8 mouse cellular contexts compared by ENCODE assay signal in genomic region chr9:48723511-48724304, GRCm38 (mm10).
DNase-seq lines count a peak whose midpoint lies in the region; ATAC-seq lines count a peak whose summit lies in the region.

No protein-coding gene starts in this region.

- H3K4me2 ChIP-seq in neural tube, embryonic 13.5 days: no peak overlapping the region
- no peak overlapping the region for H3K4me2 ChIP-seq in embryonic facial prominence, embryonic 15.5 days (replicated peaks)
- H3K4me2 ChIP-seq in midbrain, embryonic 15.5 days: no peak overlapping the region

- no peak for DNase-seq in neural tube, embryonic 10.5 days (ENCODE audit: extremely low spot score, low spot score)
- no peak for DNase-seq in limb, embryonic 10.5 days (ENCODE audit: low spot score)
- no peak for DNase-seq in cerebellum, adult 8-10 months
- DNase-seq in urinary bladder, postnatal 10 days (ENCODE audit: low spot score): no peak

- no peaks in the 10 kb centered on the region for H3K36me3 ChIP-seq in neural tube, embryonic 13.5 days
- H3K36me3 ChIP-seq in embryonic facial prominence, embryonic 15.5 days: no peaks in the 10 kb centered on the region
- peaks cover 3% of the 10 kb centered on the region; the same call in 1 of the 2 replicates for H3K36me3 ChIP-seq in limb, embryonic 10.5 days
- H3K36me3 ChIP-seq in midbrain, embryonic 15.5 days (replicated peaks): no peaks in the 10 kb centered on the region

- H3K4me3 ChIP-seq in neural tube, embryonic 13.5 days: no peak overlapping the region
- no peak overlapping the region for H3K4me3 ChIP-seq in embryonic facial prominence, embryonic 15.5 days (replicated peaks)
- H3K4me3 ChIP-seq in limb, embryonic 10.5 days: no peak overlapping the region
- no peak overlapping the region for H3K4me3 ChIP-seq in midbrain, embryonic 15.5 days

- H3K9me3 ChIP-seq in neural tube, embryonic 13.5 days: no peaks in the 10 kb centered on the region
- H3K9me3 ChIP-seq in embryonic facial prominence, embryonic 15.5 days (replicated peaks): no peaks in the 10 kb centered on the region
- H3K9me3 ChIP-seq in limb, embryonic 10.5 days (replicated peaks): no peaks in the 10 kb centered on the region
- H3K9me3 ChIP-seq in midbrain, embryonic 15.5 days: no peaks in the 10 kb centered on the region

- H3K27ac ChIP-seq in neural tube, embryonic 13.5 days (replicated peaks): 0 out of 2 replicates have a peak overlapping the region, but pooled peaks have one; percentile 42
- H3K27ac ChIP-seq in embryonic facial prominence, embryonic 15.5 days (replicated peaks): peak overlapping the region; percentile 74
- H3K27ac ChIP-seq in limb, embryonic 10.5 days: peak overlapping the region; percentile 12; the same call in 1 of the 2 replicates
- peak overlapping the region; percentile 27 for H3K27ac ChIP-seq in midbrain, embryonic 15.5 days

- H3K4me1 ChIP-seq in neural tube, embryonic 13.5 days (replicated peaks): peaks cover 45% of the 10 kb centered on the region
- H3K4me1 ChIP-seq in embryonic facial prominence, embryonic 15.5 days: peaks cover 17% of the 10 kb centered on the region
- peaks cover 42% of the 10 kb centered on the region for H3K4me1 ChIP-seq in limb, embryonic 10.5 days
- peaks cover 26% of the 10 kb centered on the region for H3K4me1 ChIP-seq in midbrain, embryonic 15.5 days

- H3K9ac ChIP-seq in neural tube, embryonic 13.5 days: no peak overlapping the region
- H3K9ac ChIP-seq in embryonic facial prominence, embryonic 15.5 days: no peak overlapping the region
- H3K9ac ChIP-seq in midbrain, embryonic 15.5 days: no peak overlapping the region

- ATAC-seq in neural tube, embryonic 13.5 days (ENCODE audit: low read depth): no peak
- 0 out of 2 replicates have a peak, but pooled peaks have one; percentile 40 for ATAC-seq in embryonic facial prominence, embryonic 15.5 days (ENCODE audit: insufficient number of reproducible peaks, low FRiP score, low TSS enrichment, low read depth)
- peak; percentile 44 to 50 for ATAC-seq in hematopoietic stem cell, adult 5-6 weeks (replicated peaks in 1 of 2; ENCODE audit: insufficient read depth in 1 of 2, low FRiP score in 2 of 2, low TSS enrichment in 1 of 2, low read depth in 1 of 2, poor library complexity in 2 of 2, severe bottlenecking in 2 of 2)
- 0 out of 2 replicates have a peak, but pooled peaks have one; percentile 54 for ATAC-seq in midbrain, embryonic 15.5 days (replicated peaks)

- 63% methylated on average over 10 of the region's 10 CpGs for WGBS in neural tube, embryonic 13.5 days
- 50% methylated on average over 10 of the region's 10 CpGs for WGBS in embryonic facial prominence, embryonic 15.5 days
- 79% methylated on average over 10 of the region's 10 CpGs for WGBS in limb, embryonic 10.5 days
- WGBS in midbrain, embryonic 15.5 days: 51% methylated on average over 10 of the region's 10 CpGs

- peaks cover 14% of the 10 kb centered on the region; the same call in 1 of the 2 replicates for H3K27me3 ChIP-seq in neural tube, embryonic 13.5 days
- H3K27me3 ChIP-seq in embryonic facial prominence, embryonic 15.5 days: no peaks in the 10 kb centered on the region
- no peaks in the 10 kb centered on the region for H3K27me3 ChIP-seq in limb, embryonic 10.5 days (ENCODE audit: low read depth, poor library complexity, severe bottlenecking)
- no peaks in the 10 kb centered on the region for H3K27me3 ChIP-seq in midbrain, embryonic 15.5 days (replicated peaks)

Comparison
In these comparisons a context has a peak if more than half of its experiments do, and no peak if none do; other contexts are left out.
1. H3K27ac ChIP-seq: peak in every context shown above with its lines; median percentile 74 in embryonic facial prominence, embryonic 15.5 days; 42 in neural tube, embryonic 13.5 days; 27 in midbrain, embryonic 15.5 days; 12 in limb, embryonic 10.5 days.